Mouse (Mus musculus): ENCODE data around the gene Bicral. TPM values are rescaled to one million over a fixed set of nuclear protein-coding genes. Genes with fewer than 3 reads are reported as not detected.

Bicral gene
- 5.9 and 7.8 TPM in 2 replicates for polyA plus RNA-seq (2015; fragmentation: Nextera tagmentation; extraction: Ambion mirVana)

DNA sequence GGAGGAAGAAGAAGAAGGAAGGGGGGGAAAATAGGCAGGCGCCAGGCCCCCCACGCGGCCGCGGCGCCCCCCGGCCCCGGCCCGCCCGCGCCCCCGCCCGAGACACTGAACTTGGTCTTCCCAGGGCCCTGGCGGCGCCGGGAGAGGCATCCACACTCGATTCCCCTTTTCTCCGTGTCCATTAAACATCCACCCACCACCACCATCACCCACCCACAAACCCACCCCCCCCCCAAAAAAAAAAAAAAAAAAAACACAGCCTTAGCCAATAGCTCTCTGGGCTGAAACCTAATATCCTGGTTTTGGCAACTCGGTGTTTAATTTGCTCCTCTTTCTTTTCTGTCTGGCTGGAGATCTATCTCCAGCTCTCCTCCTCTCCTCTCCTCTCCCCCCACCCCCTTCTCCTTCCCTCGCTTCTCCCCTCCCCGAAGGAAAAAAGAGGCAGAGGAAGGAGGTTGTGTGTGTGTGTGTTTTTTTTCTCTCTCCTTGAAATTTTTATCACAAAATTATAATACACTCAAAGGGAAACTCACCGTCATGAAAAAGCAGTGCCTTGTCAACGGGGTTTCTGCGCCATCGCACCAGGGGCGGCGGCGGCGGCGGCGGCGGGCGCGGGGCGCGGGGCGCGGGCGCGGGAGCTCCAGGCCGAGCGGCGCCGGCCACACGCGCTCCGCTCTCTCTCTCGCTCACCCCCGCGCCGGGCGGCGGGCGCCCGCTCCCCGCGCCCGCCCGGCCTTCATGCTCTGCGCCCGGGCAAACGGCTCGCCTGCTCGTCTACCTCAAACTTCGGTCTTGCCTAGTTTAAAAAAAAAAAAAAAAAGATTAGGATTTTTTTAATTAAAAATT, at the start of gene Bicral:
Gene Bicral, minus strand, starts transcription at position 580 of the 846 bp plus-strand sequence.
- Histone ChIP-seq H3K9ac (peak within 1 kb of the TSS; percentile 100), H3K4me3 (peak within 1 kb of the TSS; percentile 94)

DNA sequence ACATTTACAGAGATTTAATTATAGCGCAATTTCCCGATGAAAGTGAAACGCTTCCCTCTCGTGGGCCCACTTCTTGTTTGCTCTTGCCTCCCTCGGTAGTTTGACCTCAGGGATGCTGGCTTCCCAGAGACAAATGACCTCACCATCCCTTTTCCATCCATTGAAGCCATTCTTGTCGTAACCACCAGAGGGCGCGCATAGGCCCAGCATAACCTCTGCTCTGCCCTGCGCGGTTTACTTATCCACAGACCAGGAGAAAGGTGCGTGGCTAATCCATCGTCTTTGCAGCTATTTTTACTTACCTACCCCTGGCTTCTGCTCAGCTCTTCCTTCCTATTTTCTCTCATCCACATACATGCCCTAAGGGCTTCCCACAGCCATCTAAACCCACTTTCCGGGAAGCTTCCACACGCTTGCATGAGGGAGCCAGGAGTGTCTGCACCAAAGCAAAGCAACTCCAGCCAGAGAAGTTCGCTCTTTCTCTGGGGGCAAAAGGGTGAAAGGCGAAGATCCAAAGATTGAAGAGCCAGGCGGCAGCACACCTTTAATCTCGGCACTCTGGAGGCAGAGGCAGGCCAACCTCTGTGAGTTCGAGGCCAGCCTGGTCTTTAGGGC, 45.7 kb upstream of the Bicral start:
- ATAC-seq (ENCODE audit: low FRiP score) = peak; percentile 72
- Histone ChIP-seq H3K9me3 (no peaks in the 10 kb centered on the region), H3K27ac (no peak overlapping the region), H3K4me2 (no peak overlapping the region), H3K36me3 (no peaks in the 10 kb centered on the region), H3K9ac (0 out of 2 replicates have a peak overlapping the region, but pooled peaks have one; percentile 16), H3K4me3 (no peak overlapping the region), H3K4me1 (replicated peaks) (no peaks in the 10 kb centered on the region; the same call in 1 of the 2 replicates), H3K27me3 (no peaks in the 10 kb centered on the region)
- WGBS = 23% methylated on average over 19 of the region's 19 CpGs

More for the DNA sequence above, at the start of gene Bicral:
- ATAC-seq (ENCODE audit: low FRiP score) = peak; percentile 72
- no peaks in the 10 kb centered on the region for H3K36me3 ChIP-seq
- H3K27ac ChIP-seq = peak within 1 kb of the TSS; percentile 100
- no peaks in the 10 kb centered on the region for H3K27me3 ChIP-seq
- WGBS = under 1% methylated on average over 48 of the region's 65 CpGs
- H3K4me1 ChIP-seq (replicated peaks) = peaks cover 40% of the 10 kb centered on the region
- no peaks in the 10 kb centered on the region for H3K9me3 ChIP-seq
- H3K4me2 ChIP-seq = peak within 1 kb of the TSS; percentile 70

DNA sequence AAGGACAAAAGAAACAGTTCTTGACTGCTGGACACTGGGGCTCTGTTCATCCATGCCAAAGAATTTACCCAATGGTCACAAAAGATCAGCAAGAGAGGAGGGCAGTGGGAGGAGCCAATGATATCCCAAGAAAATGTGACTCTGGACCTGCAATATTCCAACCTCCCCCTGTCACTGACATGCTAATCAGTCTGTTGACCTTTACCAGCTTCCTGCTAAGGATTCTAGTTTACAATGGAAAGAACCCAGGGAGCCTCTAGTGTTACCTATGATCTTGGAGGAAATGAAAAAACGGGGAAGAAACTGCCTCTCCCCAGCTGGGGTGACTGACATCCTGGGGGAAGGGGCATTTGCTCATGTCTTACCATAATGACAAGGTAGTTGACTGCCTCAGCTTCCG, 42.7 kb upstream of the Bicral start:
- H3K9me3 ChIP-seq = no peaks in the 10 kb centered on the region
- H3K9ac ChIP-seq = no peak overlapping the region
- H3K4me3 ChIP-seq = no peak overlapping the region
- no peak overlapping the region for H3K4me2 ChIP-seq
- no peaks in the 10 kb centered on the region for H3K36me3 ChIP-seq
- no peaks in the 10 kb centered on the region for H3K27me3 ChIP-seq
- H3K27ac ChIP-seq = no peak overlapping the region
- 55% methylated on average over 2 of the region's 2 CpGs for WGBS
- peaks cover 3% of the 10 kb centered on the region; the same call in 1 of the 2 replicates for H3K4me1 ChIP-seq (replicated peaks)
- no peak for ATAC-seq (ENCODE audit: low FRiP score)

DNA sequence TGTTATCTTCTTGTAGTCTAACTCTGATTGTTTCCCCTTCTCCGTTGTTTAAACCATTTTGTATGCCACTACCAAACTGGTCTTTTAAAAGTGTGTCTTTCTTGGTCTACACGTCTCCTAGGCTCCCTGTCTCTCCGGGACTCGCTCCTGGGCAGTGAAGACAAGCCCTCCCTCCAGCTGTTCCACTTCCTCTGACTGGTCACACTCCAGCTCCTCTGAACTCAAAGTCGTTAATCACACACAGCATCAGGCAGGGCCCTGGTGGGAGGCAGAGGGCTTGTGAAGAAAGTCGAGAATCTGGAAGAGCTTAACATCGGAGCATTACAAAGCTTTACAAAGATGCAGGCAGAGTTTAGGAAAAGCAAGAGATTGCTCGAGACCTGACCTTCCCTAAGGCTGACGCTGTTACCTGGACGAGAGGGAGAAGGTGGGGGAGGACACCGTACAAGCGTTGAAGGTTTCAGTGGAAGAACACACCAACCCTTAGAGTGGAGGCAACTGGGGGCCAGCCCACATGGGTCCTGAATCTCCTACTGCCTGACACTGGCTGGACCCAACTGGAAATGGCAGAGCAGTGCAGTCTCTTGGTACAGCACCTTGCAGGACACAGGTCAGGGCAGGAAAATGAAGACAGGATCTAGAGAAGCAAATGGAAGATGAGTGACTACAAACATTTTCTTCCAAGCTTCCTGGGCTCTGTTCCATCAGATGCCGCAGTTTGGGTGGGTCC, 39.1 kb upstream of the Bicral start:
- 56% methylated on average over 13 of the region's 13 CpGs for WGBS
- peaks cover 3% of the 10 kb centered on the region for H3K36me3 ChIP-seq

DNA sequence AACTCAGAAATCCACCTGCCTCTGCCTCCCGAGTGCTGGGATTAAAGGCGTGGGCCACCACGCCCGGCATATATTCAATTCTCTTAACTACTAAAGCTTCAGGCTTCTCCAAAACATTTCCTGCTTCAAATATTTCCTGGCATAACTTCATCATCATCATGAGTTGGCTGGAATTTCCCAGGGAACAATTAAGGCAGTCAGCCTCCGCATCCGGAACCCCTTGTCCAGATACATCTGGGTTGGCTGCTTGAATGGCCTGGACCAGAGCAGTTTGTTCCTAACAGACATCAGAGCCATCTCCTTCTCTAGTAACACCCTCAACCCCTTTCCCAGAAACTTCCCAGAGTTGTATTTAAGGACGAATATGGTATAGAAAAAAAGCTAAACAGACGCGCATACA, 37.1 kb upstream of the Bicral start:
- Histone ChIP-seq H3K36me3 (peaks cover 5% of the 10 kb centered on the region), H3K9ac (no peak overlapping the region), H3K9me3 (no peaks in the 10 kb centered on the region), H3K4me1 (replicated peaks) (peaks cover 32% of the 10 kb centered on the region), H3K4me3 (no peak overlapping the region), H3K4me2 (no peak overlapping the region), H3K27ac (no peak overlapping the region), H3K27me3 (no peaks in the 10 kb centered on the region)
- no peak for ATAC-seq (ENCODE audit: low FRiP score)
- 93% methylated on average over 9 of the region's 9 CpGs for WGBS

More for the DNA sequence above, 39.1 kb upstream of the Bicral start:
- Histone ChIP-seq H3K4me3 (no peak overlapping the region), H3K4me1 (replicated peaks) (peaks cover 20% of the 10 kb centered on the region), H3K27ac (no peak overlapping the region), H3K9ac (no peak overlapping the region), H3K9me3 (no peaks in the 10 kb centered on the region), H3K27me3 (no peaks in the 10 kb centered on the region), H3K4me2 (no peak overlapping the region)
- no peak for ATAC-seq (ENCODE audit: low FRiP score)

DNA sequence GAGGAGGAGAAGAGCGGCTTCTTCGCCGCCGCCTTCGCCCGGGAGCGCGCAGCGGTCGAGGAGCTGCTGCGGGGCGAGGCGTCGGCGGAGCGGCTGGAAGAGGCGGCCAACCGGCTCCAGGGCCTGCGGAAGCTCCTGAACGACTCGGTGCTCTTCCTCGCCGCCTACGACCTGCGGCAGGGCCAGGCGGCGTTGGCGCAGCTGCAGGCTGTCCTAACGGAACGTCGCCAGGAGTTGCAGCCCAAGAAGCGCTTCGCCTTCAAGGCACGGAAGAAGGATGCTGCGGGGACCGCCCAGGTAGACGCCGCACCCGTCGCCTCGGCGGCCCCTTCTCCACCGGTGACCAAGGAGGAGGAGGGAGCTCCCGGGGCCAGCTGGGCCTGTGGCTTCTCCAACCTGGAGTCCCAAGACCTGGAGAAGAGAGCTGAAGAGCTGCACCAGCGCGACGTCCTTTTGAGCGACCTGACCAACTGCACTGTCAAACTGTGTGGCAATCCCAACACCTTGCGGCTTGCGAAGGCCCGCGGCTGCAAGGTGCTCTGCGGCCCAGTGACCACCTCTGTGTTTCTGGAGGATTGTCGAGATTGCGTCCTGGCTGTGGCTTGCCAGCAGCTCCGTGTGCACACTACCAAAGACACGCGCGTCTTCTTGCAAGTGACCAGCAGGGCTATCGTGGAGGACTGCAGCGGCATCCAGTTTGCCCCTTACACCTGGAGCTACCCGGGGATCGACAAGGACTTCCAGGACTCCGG, 32.7 kb upstream of the Bicral start:
- no peaks in the 10 kb centered on the region for H3K27me3 ChIP-seq
- ATAC-seq (ENCODE audit: low FRiP score) = no peak; the same call in none of the 2 replicates
- H3K9ac ChIP-seq = peak overlapping the region; percentile 97
- H3K4me2 ChIP-seq = peak overlapping the region; percentile 97
- peaks cover 36% of the 10 kb centered on the region for H3K4me1 ChIP-seq (replicated peaks)
- H3K9me3 ChIP-seq = no peaks in the 10 kb centered on the region
- peaks cover 5% of the 10 kb centered on the region for H3K36me3 ChIP-seq
- peak overlapping the region; percentile 98 for H3K27ac ChIP-seq
- H3K4me3 ChIP-seq = peak overlapping the region; percentile 95
- 2% methylated on average over 64 of the region's 64 CpGs for WGBS

DNA sequence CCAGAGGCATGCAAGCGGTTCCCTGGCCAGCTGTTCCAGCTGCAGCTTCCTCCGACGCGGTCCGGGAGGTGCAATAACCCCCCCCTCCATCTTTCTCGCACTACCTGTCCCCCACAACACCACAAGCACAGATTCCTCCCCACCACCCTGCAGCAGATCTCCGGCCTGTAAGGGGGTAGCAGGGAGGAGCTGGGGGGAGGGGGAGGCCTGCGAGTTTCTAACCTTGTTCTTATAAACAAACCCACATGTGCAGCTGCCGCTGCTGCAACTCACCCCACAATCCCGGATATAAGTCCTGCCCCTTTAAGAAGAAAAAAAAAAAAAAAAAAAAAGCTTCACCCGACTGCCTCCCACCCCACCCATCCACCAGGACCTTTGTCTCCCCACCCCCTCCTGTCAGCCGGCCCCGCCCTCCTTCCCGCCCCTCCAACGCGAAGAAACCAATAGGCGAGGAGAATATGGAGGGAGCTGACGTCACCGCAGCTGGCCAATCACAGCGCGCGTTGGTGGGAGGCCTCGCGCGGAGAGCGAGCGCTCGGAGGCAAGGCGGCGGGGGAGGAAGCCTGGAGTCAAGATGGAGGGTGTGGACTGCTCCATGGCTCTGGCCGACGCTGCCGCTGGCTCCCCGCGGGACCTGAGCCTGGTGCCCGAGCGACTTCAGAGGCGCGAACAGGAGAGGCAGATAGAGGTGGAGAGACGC, 32.0 kb upstream of the Bicral start, which contains the start of gene Tbcc:
Gene Tbcc, plus strand, starts transcription at position 569 of the 700 bp plus-strand sequence.
- Histone ChIP-seq H3K27me3 (no peaks in the 10 kb centered on the region), H3K27ac (peak within 1 kb of the TSS; percentile 98), H3K4me2 (peak within 1 kb of the TSS; percentile 97), H3K4me3 (peak within 1 kb of the TSS; percentile 95), H3K9ac (peak within 1 kb of the TSS; percentile 97), H3K4me1 (replicated peaks) (peaks cover 39% of the 10 kb centered on the region), H3K36me3 (peaks cover 5% of the 10 kb centered on the region), H3K9me3 (no peaks in the 10 kb centered on the region)
- ATAC-seq (ENCODE audit: low FRiP score) = peak; percentile 92
- under 1% methylated on average over 40 of the region's 40 CpGs for whole genome bisulfite sequencing

DNA sequence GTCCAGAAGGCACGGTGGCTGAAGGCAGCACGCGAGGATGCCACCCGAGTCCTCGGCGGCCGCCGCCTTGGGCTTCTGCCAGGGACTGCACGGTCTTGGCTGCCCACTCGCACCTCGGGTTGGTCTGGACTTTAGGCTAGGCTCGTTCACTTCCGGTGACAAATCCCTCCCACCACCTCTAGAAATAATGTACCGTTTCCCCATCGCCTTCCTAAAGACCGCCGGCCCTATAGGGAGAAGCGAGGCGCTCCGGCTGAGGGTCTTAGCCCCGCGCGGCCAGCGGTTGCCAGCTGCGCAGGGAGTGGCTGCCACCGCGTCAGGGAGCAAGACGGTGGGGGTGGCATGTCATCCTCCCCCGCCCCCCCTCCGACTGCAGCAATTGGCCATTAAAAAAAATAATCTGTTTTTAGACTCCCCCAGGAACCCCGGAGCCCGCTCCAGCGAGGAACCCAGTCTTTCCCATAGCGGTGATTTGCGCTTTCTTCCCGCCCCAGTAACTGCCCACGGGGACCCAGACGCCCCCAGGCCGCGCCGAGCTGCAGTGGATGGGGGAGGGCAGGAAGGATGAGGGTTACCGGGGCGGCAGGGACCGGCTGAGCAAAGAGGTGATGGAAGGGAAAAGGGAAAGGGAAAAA, 31.3 kb upstream of the Bicral start:
- peak overlapping the region; percentile 84 for H3K9ac ChIP-seq
- WGBS = under 1% methylated on average over 44 of the region's 44 CpGs
- peaks cover 5% of the 10 kb centered on the region for H3K36me3 ChIP-seq
- H3K4me1 ChIP-seq (replicated peaks) = peaks cover 39% of the 10 kb centered on the region
- H3K9me3 ChIP-seq = no peaks in the 10 kb centered on the region
- peak; percentile 66 for ATAC-seq (ENCODE audit: low FRiP score)
- peak overlapping the region; percentile 98 for H3K27ac ChIP-seq
- no peaks in the 10 kb centered on the region for H3K27me3 ChIP-seq
- H3K4me2 ChIP-seq = peak overlapping the region; percentile 80
- H3K4me3 ChIP-seq = peak overlapping the region; percentile 95

DNA sequence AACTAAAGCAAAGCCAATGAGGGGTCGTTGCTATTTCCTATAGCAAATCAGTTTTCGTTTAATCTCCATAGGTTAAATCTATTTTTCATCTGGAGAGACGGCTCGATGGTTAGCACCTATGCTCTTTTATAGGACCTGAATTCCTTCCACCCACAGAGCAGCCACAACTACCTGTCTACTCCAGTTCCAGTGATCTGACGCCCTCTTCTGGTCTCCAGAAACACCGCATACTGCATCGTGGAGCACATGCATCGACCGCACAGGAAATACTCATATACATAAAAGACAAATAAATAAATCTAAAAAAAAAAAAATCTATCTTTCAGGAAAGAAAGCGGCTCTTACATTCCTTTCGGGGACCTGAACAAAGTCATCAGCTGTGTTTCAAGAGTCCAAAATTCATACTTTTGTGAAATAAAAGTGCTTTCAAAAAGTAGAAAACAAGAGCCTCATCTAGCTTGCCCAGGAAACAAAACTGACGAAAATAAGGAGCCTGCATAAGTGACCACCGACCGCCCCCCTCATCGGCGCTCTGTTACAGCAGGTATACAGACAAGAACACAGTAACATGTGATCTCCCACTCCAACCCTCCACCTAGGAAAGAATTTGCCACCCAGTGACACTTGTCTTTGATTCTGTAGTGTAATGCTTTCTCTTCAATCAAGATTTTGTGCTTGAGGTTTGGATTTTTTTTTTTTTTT, 30.4 kb upstream of the Bicral start:
- Histone ChIP-seq H3K4me2 (peak overlapping the region; percentile 80), H3K36me3 (peaks cover 3% of the 10 kb centered on the region; the same call in 1 of the 2 replicates), H3K9ac (peak overlapping the region; percentile 84), H3K27ac (peak overlapping the region; percentile 98), H3K9me3 (no peaks in the 10 kb centered on the region), H3K4me1 (replicated peaks) (peaks cover 35% of the 10 kb centered on the region), H3K27me3 (0 out of 2 replicates have a peak, but pooled peaks cover 6% of the 10 kb centered on the region), H3K4me3 (peak overlapping the region; percentile 95)
- no peak for ATAC-seq (ENCODE audit: low FRiP score)
- WGBS = 40% methylated on average over 16 of the region's 16 CpGs

DNA sequence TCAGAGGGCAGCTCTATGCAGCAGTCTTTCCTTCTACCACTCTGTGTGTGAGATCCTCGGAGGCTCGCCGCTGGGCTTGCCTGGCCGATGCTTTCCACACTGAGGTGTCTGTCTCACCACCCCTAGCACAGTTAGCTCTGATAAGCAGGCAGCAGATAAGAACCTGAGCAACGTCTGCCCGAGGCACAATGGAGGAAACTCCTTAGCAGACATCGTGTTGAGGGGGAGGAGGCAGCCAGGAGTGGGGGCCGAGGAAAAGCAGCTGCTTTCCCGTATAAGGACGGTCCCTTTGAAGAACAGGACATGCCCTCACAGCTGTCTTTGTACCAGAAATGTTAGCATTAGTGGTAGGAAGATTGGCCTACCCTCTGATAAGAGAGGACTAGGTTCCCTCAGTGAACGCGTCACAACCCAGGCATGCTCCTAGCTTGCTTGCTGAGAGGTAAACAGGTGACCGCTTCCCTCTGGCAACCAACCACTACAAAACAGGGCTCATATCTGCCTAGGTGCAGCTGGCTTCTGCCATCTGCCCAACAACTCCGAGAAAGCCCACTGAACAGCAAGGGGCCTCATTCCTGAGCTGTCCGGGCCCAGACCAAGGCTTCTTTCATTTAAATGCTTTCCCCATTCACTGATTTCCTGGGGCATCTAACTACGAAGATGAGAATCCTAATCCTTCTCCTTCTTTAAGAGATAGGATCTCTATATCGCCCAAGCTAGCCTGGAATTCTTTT, 27.8 kb upstream of the Bicral start:
- no peak overlapping the region for H3K27ac ChIP-seq
- peak overlapping the region; percentile 35; the same call in 1 of the 2 replicates for H3K9ac ChIP-seq
- no peak for ATAC-seq (ENCODE audit: low FRiP score)
- H3K4me1 ChIP-seq (replicated peaks) = peaks cover 10% of the 10 kb centered on the region; the same call in 1 of the 2 replicates
- no peak overlapping the region for H3K4me3 ChIP-seq
- peaks cover 4% of the 10 kb centered on the region; the same call in 1 of the 2 replicates for H3K36me3 ChIP-seq
- no peak overlapping the region for H3K4me2 ChIP-seq
- WGBS = 63% methylated on average over 17 of the region's 17 CpGs
- H3K9me3 ChIP-seq = no peaks in the 10 kb centered on the region
- H3K27me3 ChIP-seq = peaks cover 13% of the 10 kb centered on the region; the same call in 1 of the 2 replicates

Measured in hindbrain, embryonic 13.5 days (tissue).